Mouse (Mus musculus): ENCODE data around the gene Vps33a.

The Vps33a gene

DNA sequence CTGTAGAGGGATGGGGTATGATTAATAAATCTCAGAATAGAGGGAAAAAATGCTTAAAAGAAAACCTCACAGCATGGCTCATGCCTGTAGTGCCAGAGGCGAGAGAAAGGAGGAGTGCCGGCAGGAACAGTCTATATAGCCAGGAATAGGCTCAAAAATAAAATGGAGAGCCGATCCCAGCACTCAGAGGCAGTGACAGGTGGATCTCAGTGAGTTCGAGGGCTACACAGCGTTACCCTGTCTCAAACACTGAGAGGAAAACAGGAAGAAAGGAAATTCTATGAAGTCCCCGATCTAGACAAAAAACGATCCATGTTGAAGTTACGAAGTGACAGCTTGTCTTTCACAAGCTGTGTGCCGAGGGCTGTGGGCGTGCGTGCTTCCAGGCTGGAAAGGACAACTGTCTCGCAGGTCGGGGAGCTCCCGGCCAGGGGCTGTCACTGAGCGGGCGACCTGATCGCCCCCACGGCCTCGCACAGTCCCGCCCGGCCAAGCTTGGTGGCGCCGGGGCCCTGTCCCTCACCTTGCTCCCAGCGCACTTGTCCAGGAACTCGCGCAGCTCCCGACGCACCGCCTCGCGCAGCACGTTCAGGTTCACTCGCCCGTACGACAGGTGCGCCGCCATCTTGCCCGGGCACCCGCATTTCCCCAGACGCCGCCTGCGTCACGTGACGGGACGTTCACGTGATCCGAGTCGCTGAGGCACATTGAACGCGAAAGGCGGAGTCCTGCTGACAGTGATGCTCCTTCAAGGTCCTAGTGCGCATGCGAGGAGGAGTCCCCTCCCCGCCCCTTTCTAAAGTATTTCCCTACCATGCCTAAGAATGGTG is at the start of gene Vps33a:
Gene Vps33a, minus strand, starts transcription at position 682 of the 830 bp plus-strand sequence.
- in situ Hi-C loops (cut with MboI, MseI): no loop called here

DNA sequence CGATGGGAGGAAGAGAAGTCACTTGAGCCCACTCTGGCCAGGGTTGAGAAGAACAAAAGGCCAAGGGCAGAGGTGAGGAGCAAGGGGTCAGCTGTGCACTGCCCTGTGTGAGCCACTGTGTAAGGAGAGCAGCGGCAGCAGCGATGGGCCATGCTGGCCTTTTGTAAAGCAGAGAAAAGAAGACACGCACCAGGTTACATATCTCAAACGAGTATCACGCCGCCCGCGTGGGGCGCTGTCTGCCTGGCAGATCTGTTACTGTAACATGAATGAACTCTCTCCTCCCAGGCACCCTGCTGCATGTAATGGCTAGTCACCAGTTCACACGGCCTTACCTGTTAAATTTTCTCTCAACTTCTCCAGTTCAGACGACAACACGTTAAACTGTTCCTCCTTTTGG is 49.6 kb upstream of the Vps33a start:
- in situ Hi-C loops (cut with MboI, MseI): no loop called here

DNA sequence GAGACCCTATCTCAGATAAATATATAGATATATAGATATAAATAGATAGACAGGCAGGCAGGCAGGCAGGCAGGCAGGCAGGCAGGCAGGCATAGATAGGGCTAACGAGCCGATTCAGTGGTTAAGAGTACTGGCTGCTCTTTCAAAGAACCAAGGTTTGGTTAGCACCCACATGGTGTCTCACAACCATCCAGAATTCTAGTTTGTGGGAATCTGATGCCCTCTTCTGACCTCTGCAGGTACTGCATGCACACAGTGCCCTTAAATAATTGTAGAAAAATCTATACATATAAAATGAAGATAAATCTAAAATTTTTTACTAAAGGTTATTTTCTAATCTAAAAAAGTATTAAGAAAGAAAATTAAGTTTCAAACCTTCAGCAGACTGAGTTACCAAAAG is 45.7 kb upstream of the Vps33a start:
- in situ Hi-C loops (cut with MboI, MseI): no loop called here

DNA sequence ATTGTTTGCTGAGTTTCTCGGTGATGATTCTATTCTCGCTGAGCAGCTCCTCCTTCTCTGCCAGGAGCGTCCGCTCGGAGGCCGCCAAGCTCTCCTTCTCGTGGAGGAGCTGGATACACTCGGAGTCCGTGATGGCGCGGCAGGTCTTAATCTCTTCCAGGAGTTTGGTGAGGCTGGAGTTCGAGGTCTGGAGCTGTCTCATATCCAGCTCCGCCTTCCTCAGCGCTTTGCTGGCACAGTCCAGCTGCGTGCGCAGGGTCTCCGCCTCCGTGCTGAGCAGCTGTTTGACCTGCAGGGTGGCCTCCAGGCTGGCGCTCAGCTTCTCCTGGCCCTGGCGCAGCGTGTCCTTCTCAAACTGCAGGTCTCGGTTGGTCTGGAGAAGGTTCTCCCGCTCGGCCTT is 41.4 kb upstream of the Vps33a start:
- in situ Hi-C loops (cut with MboI, MseI): no loop called here

DNA sequence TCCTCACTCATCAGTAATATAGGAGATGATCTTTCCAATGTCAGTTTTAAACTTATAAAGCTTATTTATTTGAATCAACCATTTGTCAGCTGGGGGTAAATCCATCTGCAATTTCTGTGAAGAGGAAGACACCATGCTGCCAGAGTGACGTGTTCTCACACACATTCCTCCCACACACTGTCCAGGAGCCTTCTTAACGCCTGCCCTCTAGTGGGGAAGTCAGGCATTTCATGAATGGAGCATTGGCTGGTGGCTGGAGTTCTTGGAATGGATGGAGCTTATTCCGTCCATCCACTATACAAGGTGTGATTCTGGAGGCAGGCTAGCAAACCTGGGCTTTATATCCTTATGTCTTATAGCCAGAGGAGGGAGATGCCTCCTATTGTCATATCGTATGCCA is 37.0 kb upstream of the Vps33a start:
- in situ Hi-C loops (cut with MboI, MseI): no loop called here

DNA sequence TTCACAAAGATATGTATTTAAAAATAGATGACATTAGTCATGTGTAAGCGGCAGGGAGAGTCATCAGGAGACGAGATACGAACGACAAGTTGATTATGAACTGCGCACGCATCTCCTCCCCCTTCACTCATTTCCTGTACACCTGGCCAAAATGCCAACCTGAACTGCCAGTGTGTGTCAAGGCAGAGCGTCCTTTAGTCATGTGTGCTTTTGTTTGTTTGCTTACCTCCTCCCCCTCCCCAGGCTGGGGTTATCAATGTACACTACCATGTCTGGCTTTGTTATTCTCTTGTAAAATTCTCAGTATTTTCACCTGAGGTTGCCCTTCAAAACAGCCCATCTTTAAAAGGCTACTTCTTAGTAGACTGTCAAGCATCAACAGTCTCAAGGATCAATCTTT is 36.6 kb upstream of the Vps33a start:
- in situ Hi-C loops (cut with MboI, MseI): no loop called here

DNA sequence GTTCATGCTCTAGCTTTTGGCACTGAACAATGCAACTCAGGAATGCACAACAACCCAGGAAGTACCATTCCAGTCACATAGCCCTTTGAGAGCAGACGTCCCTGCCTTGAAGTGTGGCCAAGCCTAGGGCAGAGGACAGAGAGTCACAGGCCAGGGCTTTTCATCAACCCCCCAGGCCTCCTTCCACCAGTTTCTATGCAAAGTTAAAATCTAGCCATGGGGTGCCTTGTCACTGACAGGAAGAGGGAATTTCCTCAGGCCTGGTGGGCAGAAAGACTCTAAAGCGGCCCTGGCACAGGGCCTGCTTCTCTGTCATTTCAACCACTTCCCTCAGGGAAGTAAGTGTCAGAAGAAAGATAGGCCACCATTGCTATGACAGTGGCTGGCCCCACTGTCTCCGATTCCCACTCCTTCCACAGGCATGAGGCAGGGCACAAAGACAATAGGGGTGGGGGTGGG is 34.4 kb upstream of the Vps33a start:
- in situ Hi-C loops (cut with MboI, MseI): no loop called here

DNA sequence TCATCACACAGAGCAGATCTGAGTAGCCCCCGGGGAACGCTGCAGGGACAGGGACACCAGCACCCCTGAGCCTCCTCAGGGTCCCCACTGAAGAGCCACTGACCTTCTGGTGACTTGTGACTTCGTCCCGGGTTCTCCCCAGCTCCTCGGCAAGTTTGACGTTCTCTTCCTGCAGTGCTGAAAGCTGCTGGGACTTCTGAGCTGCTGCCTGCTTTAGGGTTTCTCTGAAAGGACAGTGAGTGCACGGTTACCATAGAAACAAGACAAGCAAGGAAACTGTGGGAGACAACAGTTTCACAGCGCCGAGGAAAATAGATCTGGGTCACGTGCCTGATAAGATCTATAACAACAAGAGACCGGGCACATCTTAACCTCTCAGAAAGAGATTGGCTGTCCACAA is 30.7 kb upstream of the Vps33a start:
- in situ Hi-C loops (cut with MboI, MseI): no loop called here

DNA sequence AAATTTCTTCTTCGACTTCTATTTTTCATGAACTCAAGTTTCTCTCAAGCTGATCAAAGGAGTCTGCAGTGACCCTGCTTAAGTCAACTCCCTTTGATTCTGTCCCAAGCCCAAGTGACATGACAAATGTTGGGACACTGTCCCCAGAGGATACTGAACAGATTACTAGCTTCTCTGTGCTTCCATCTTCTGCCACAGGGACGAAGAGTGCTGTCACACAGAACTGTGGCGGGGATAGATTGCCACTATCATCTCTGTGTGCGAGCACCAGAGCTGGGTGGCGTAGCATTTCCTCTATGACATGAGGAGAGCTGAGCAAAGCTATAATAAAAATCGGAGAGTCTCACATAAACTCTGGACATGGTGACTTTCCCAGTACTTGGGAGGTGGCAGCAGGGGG is 29.3 kb upstream of the Vps33a start:
- in situ Hi-C loops (cut with MboI, MseI): no loop called here

DNA sequence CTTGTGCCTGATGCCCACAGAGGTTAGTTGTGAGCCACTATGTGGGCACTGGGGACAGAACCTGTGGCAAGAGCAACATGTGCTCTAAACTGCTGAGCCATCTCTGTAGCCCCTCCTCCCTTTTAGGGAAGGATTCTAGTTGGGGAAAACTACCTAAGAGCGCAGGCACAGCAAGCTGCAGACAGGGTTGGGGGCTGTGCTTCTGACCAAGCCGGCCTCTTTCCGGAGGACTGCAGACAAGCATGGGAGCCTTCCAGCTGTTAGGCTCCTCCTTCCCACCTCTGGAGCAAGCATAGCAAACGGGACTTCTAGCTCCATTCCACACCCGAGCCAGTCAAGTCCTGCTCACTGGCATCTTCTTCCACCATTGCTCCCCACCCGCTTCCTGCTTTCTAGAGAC is 26.5 kb upstream of the Vps33a start:
- in situ Hi-C loops (cut with MboI, MseI): loop anchor here (10.0 kb wide), 1 partner anchor 665 kb away; no protein-coding TSS in a partner anchor

DNA sequence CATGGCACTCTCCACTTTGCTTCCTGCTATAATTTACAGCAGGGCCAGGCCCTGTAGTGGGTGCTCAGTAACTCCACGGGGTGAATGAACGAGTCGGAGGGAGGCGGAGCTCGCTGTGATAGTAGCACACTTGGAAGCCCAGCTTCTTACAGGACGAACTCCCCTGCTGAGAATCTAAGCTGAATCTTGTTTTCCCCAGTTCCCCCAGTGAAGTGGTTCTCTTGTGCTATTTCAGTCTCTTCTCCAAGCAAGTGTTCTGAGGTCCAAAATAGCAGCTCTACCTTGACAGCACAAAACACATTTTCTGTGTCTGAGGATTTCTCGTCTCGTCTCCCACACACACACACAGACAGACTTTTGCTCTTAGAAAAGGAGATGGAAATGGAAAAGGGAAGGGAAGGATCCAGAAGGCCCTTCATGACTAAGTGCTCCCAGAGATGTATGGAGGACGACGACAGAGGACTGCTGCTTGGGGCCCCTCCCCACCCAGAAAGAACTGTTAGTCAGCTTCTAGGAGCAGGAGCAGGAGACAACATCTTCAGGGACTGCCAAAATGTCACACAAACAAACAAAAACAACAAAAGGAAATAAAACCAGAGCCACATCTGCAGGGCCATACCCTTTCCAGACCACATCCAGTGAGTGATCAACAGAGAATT is 20.9 kb upstream of the Vps33a start:
- in situ Hi-C loops (cut with MboI, MseI): loop anchor here (10.0 kb wide), 1 partner anchor 659 kb away; no protein-coding TSS in a partner anchor

DNA sequence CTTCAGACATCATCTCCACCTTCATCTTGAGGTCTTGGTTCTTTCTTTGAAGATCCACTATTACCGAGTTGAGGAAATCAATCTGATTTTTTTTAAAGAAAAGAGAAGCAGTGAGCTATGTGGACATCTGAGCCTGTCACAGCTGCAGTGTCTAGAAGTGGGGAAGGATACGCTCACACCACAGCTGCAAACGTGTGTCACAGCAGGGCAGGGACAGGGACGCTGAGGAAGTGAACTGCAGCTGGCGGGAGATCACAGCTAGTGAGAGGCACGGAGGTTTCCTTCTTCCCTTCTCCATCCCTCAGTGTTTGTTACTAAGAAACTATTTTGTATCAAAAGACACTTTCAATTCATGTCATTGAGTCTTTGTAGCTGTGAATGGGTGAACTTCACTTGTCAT is 7.2 kb upstream of the Vps33a start:
- in situ Hi-C loops (cut with MboI, MseI): no loop called here

DNA sequence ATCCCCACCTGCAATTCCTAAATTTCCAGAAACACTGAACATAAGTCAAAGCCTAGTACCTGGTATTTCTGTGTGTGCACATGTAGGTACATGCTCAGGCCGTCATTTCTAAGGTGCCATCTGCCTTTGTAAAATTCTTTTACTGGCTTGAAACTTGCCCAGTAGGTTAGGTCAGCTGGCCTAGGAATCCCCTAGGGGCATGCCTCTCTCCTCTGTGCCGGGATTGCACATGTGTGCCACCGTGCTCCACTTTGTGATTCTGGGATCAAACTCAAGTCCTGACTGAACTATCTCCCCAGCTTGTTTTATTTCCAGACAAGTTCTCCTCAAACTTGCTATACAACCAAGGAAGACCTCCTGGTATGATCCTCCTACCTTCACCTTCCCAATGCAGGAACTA is 3.9 kb upstream of the Vps33a start:
- in situ Hi-C loops (cut with MboI, MseI): loop anchor here (5.0 kb wide), 1 partner anchor 49 kb away; the partner anchor contains the start of gene Gm49027

DNA sequence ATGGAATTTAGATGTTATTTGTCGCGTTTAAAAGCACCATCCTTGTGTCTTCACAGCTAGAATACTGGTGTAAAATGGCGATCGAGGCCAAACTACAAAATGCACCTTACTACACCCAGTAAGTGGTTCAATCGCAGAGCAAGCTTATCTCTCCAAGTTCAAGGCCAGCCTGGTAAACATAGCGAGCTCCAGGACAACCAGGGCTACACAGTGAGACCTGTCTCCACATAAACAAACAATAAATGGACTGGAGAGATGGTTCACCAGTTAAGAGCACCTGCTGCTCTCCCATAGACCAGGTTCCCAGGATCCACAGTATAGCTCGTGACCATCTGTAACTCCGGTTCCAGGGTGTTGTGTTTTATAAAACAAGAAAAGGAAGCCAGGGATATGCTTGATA is 524 bp upstream of the Vps33a start:
- in situ Hi-C loops (cut with MboI, MseI): no loop called here

DNA sequence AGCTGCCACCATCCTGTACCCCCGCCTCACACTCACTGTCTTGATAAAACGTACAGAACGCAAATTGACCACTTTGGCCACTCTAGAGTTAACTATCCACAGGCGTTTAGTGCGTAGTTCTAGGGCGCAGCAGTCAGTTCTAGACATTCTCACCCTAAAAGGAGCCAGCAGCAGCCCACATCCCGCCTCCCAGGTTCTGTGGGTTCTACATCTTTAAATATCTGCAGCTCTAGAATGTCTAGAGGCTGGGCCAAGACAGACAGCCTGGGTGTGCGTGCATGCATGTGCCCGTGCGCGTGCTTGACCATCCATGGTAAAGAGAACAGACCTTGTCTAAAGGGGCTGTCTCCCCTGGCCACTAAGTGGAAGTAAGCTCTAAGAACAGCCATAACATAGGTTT is 11.7 kb downstream of the Vps33a start:
- in situ Hi-C loops (cut with MboI, MseI): no loop called here

DNA sequence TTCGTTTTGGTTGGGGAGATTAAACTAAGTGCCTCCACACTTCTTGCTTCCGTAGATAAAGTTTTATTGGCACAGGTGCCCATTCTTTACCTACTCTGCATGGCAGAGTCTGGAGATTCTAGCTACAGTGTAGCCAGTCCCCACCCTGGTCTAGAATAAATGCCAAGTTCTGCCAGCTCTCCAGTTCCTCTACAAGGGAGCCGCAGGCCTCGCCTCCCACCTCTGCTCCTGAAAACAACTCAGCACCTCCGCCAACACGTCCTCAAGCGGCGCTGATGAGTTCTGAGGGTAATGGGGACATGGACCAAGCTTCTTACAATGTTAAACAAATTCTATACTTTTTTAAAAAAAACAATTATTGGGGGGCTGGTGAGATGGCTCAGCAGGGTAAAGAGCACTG is 13.2 kb downstream of the Vps33a start:
- in situ Hi-C loops (cut with MboI, MseI): no loop called here

DNA sequence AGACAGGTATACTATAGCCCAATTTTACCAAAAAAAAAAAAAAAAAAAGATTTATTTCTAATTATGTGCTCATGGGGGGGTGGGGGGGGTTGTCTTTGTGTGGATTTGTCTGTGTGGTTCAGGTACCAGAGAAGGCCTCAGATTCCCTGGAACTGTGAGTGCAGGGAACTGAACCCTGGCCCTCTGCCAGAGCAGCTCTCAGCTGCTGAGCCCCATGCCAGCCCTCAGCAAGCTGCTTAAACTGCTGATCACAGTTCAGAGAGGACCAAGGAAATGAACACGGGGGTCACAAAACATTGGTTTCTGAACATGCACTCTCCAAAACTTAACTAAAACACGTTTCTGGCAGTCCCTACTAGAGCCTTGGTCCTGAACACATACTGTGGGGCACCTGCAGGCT is 16.4 kb downstream of the Vps33a start:
- in situ Hi-C loops (cut with MboI, MseI): no loop called here

DNA sequence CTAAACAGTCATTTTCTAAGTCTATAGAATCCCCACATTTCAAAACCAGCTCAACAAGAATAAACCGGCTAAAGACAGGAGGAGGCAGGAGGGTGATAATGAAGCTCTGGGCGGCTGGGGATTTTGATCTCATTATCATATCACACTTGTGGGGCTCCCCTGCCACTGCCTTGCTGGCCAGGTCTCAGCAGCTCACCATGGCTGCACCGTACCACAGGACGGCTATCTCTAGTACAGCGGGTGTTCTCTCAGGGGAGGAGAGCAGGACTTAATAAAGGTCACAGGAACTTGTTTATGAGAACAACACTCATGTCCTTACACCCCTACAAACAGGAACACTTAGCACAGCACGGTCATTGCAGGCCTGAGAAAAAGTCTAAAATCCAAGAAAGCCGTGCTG is 17.1 kb downstream of the Vps33a start:
- in situ Hi-C loops (cut with MboI, MseI): no loop called here

DNA sequence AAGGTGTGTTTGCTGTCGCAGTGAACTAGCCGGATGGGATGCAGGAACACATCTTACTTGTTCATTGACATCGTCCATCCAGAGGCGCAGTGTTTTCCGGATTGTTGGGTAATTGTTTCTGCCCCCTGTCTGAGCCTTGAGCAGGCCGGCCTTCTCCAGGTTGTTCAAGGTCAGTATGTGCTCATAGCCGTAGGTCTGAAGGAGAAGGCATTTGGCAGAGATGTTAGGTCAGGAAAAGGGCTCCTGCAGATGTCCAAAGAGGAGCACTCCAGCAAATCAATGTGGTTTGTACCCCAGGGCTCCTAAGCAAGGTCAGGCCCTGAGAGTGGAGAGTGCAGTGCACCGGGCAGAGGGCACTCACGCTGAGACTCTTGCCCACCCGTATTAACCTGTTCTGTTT is 39.0 kb downstream of the Vps33a start:
- in situ Hi-C loops (cut with MboI, MseI): no loop called here

DNA sequence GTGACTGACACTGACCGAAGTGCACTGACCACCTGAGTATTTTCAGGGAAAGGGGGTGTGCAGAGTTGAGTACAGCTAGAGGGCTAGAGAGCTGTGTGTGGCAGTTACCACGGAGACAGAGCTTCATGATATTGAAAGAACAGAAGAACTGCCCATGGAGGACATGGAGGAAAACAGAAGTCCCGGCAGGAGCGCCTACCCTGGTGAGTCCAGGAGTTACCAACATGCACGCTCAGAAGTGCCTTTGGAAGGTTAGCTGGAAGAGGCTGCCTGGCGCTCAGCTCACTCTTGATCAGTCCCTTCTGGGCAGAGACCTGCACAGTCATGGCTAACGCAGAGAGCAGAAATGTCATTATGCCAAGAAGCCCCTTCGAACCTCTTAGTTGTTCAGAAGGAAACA is 42.8 kb downstream of the Vps33a start:
- in situ Hi-C loops (cut with MboI, MseI): no loop called here

DNA sequence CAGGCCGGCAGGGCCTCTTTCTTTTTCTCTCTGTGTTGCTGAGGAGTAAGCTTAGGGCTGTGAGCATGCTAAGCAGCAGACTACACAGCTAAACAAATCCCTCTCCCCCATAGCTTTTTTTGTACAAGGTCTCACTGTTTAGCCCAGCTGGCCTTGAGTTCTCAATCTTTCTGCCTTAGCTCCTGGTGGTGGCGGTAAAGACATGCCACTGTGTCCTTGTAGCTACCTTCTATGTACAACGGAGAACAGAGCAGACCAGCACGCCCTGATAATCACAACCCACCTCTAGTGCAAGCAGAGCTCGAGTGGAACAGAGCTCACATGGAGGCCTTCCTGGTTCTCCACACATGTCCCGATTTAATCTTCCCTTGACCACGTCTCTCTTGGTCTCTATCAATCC is 44.2 kb downstream of the Vps33a start:
- in situ Hi-C loops (cut with MboI, MseI): loop anchor here (5.0 kb wide), 1 partner anchor 49 kb away; no protein-coding TSS in a partner anchor

DNA sequence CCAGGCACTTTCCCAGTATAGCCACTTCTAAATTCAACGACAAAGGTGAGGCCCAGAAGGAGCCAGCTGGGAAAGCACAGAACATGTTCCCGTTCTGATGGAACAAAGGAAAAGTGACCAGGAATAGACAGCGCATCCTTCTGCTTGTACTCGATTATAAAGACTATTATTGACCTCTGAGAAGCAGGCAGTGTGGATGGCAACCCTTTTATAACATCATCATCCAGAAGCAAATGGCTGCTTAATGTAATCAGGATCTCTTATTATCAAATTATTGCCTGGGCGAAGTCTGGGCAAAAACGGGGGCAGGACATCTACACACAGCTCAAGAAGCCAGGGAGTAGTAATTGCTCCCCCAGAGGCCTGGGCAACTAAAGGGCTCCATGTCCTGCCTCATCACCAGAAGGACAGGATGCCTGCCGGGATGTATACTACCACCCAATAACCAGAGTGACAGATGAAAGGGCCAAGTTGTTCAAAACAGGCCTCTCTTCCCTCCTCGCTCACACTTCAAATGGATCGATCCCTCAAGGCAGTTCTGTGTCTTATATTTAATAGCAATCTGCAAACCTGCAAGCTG is 46.8 kb downstream of the Vps33a start:
- in situ Hi-C loops (cut with MboI, MseI): loop anchor here (5.0 kb wide), 1 partner anchor 51 kb away; no protein-coding TSS in a partner anchor
